Mouse (Mus musculus): ENCODE results near the gene Rpl37.
"Not testable (repeated sequence)": the region's sequence is repeated elsewhere in the genome, so short reads cannot be mapped to it uniquely, and the experiment has no call there.

Rpl37 gene

DNA sequence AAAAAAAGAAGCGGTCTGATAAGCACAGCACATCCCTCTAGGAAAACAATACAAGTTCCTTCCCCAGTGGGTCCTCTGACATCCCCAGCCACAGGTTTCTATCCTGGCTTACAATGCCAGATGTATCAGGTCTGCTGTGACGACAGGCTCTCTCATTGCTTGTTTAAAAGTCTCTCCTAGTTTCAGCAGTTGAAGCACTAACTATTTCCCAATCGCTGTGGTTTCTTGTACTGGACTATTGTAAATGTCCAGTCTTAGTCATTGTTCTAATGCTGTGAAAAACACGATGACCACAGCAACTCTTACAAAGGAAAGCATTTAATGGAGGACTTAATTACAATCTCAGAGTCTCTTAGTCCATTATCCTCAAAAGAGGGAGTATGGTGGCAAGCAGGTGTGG is 10.0 kb downstream of the Rpl37 start:
- no peak for DNase-seq

GRCm38 (mm10) chr15:5127487-5127886 is 11.0 kb downstream of the Rpl37 start:
- no peak for DNase-seq

DNA sequence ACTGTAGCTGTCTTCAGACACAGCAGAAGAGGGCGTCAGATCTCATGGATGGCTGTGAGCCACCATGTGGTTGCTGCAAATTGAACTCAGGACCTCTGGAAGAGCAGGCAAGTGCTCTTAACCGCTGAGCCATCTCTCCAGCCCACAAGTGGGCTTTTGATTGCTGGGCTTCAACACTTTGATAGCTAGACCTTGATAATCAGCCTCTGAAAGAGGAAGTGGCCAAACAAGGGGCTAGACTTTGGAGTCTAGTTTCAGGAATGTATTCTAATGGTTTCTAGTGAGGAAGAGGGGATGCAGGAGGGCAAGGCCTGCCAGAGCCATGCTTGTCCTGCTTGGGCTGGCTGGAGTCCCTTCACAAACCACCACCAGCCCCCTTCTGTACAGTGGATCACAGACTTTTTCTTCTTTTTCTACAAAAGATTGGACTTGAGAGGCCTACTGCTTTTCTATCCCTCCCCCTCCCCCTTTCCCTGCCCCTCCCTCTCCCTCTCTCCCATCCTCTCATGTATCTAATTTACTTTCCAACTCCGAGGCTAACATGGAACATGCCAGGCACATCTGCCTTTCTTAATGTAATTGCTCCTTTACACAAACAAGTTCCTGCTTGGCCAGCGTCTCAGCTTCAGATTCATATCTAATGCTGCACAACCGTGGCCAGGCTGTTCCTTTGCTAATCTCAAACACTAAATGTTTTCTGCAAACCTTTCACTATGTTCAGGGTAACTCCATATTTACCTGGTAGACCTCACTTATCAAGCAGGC is 11.9 kb downstream of the Rpl37 start:
- DNase-seq, result no peak

GRCm38 (mm10) chr15:5129111-5129805 is 12.8 kb downstream of the Rpl37 start:
- no peak for DNase-seq

DNA sequence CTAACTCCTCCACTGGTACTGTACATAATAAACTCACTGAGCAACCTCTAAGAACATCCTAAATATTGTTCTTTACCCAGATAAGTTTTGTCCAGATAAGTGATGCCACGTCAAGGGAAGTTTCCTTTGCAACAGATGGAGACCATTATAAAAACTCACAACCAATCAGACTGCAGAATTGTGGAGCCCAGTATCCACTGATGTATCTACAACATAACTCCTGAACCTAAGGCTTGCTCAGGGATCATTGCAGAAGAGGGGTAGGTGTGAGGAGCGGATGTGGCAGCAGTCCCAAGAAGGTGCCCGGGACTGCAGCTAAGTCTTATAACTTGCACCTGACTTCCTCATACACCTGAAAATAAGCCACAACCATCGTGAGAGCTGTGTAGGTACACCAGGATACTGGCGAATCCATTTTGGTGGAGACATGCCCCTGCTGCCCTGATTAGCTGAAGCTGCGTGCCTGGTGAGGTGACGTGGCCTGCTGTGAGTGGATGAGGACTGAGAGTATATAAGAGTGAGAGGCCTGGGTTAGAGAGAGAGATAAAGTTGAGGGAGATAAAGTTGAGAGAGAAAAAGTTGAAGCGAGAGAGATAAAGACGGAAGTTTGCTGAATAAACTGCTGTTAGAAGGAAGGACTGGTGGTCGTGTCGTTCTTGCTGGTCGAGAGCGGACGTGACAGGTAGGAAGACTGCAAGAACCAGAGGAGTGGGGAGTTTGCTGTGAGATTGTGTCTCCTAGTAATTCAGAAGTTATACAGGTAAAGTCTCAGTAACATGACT is 14.6 kb downstream of the Rpl37 start:
- DNase-seq, result not testable (repeated sequence)

DNA sequence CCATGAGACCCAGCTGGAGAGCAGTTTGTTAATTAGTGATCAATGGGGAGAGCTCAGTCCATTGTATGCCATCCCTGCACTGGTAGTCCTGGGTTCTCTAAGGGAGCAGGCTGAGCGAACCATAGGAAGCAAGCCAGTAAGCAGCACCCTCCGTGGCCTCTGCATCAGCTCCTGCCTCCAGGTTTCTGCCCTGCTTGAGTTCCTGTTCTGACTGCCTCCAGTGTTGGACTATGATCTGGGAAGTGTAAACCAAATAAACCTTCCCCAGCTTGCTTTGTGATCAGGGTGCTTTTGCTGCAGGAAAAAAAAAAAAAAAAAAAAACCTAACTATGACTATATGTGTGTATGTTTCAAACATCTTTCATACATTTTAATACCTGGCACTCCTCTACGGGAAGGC is 16.9 kb downstream of the Rpl37 start:
- no peak for DNase-seq

GRCm38 (mm10) chr15:5134179-5134578 is 17.7 kb downstream of the Rpl37 start:
- DNase-seq, result no peak

DNA sequence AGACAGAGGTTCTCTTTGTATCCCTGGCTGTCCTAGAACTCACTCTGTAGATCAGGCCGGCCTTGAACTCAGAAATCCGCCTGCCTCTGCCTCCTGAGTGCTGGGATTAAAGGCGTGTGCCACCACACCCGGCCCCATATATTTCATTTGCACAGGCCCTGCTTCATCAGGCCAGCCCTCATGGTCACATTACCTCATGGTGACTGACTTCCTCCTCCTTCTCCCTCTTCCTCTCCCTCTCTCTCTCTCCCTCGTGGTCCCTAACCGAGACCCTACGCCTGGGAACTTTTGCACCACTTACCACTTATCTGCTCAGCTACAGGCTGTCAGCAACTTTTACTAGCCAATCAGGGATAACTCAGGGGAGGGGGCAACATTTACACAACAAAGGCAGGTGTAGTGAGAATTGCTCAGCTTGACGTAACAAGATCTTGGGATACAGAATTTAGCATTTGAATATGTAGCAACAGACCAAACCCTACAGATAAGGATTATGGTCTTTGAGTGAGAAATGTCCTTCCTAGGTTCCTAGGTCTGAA is 18.6 kb downstream of the Rpl37 start:
- no peak for DNase-seq

GRCm38 (mm10) chr15:5138021-5138856 is 21.8 kb downstream of the Rpl37 start:
- DNase-seq, result no peak

DNA sequence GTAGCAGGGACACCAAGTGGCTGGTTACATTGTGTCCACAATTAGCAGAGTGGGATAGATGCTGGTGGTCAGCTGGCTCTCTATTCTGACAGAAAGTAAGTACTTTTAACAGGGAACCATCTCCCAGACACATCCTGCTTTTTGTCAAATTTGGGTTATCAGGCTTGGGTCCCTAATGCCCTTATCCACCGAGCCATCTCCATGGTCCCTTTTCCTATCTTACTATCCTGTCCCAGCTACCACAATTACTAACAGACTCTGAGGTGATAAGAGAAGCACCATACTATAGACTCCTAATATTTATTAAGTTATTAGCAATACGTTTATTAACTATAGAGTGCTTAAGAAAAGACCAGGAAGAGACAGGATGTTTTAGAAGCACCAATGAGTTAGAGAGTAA is 22.9 kb downstream of the Rpl37 start:
- DNase-seq, result no peak

- no peak for DNase-seq
Measured at GRCm38 (mm10) chr15:5139863-5140262, 23.4 kb downstream of the Rpl37 start.

DNA sequence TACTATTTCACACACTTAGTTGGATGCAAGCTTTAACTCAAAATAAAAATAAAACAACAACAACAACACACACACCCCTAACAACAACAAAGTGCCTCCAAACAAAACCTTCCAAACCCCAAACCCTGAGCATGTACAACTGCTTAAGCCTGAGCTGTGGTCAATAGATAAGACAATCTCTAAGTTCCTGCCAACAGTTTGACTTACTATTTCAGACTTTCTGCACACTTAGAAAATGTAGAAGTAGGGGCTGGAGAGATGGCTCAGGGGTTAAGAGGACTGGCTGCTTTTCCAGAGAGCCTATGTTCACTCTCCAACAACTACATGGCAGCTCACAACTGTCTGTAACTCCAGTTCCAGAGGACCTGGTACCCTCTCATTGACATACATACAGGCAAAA is 23.9 kb downstream of the Rpl37 start:
- DNase-seq, result no peak

- no peak for DNase-seq
Measured at GRCm38 (mm10) chr15:5142047-5142446, 25.6 kb downstream of the Rpl37 start.

DNA sequence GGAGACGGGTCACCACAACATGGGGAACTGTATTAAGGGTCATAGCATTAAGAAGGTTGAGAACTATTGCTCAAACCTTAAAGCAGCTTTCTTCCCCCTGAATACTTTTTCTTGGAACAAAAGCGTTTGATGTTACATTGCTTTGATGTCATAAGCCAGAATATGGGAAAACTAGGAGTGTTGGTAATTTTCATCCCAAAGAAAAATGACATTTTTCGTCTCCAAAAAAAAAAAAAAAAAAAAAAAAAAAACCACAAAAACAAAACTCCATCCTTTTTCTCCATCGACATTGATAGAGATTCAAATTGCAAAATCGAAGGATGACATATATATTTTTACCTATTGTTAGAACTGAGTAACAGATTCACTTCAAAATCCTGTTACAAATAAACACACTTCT is 26.3 kb downstream of the Rpl37 start:
- no peak for DNase-seq

GRCm38 (mm10) chr15:5143361-5144020 is 27.0 kb downstream of the Rpl37 start, which contains the start of gene Prkaa1:
Gene Prkaa1, plus strand, starts transcription at chr15:5143861.
- DNase-seq, result peak; percentile 52

- DNase-seq, result peak; percentile 43
Measured at GRCm38 (mm10) chr15:5144021-5144778, 27.8 kb downstream of the Rpl37 start.

- no peak for DNase-seq
Measured at GRCm38 (mm10) chr15:5145196-5145945, 28.9 kb downstream of the Rpl37 start.

DNA sequence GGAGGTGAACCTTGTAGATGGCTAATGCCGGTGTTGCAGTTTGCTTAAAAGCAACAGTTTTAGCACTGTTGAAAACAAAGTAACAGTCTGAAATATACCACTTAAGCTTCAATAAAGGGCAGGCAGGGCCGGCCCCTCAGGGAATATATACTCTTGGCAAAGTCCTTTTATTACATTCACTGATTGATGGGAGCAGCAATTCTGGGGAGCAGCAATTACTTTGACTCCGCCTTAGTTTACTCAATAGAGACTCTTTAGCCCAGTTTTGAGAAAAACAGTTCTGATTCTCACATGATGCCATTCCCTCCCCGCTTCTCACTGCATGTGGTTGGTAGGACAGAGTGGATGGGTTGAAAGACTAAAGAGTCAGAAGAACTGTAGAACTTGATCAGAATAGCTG is 32.7 kb downstream of the Rpl37 start:
- no peak for DNase-seq

DNA sequence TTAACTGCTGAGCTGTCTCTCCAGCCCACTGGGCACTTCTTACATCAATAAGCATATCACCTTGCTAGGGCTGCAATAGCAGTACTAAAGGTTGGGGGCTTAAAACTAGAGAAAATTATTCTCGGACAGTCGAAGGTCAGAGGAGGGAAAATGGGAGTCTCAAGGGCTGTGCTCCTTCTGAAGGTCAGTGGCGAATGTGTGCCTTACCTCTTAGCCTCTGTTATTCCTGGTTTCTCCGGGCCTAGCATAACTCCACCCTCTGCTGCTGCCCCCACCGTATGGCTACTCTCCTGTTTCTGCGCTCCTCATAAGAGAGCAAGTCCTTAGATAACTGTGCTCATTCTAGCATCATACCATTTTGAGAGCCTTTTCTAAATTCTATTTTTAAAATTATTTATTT is 35.7 kb downstream of the Rpl37 start:
- DNase-seq, result no peak

GRCm38 (mm10) chr15:5154621-5155020 is 38.2 kb downstream of the Rpl37 start:
- DNase-seq, result no peak

Data from layer of hippocampus, adult 9-11 months (tissue).